Mouse (Mus musculus) WW6 (cell line): ENCODE measurements at regions not wholly inside any gene's neighbourhood (a gene's known extent, or its start where the extent isn't known, plus 50 kb on each side); places are given as distances from the start of the nearest gene placed in this dataset.
A peak's percentile ranks its signal among the peaks of the same experiment; 100 is the strongest.

Experiments used
- DNase-seq: peaks from one replicate; pipeline ENCODE4 v3.0.0-alpha.2; 2013; ENCODE audit warnings: low read depth, low spot score

DNA sequence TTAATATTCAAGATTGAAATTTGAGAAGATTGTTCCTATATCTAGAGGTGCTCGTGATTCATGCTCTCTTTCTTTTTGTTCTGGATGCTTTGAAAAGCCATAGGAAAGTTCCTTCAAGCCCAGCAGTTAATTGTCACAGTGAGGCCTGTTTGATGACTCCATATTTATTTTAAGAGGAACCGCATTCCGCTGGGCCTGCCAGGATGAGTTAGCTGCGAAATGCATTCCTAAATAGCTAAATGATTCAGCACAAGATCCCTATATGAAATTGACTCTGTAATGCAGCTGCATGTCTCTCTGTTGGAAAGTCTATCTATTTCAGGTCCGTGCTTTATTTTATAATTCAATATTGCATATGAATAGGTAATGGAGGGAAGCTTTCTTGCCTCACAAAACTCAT lies 511.9 kb upstream of the Adgra3 start:
- no peak for DNase-seq

GRCm38 (mm10) chr5:50551125-50551524 lies 492.3 kb upstream of the Adgra3 start:
- DNase-seq = no peak

DNA sequence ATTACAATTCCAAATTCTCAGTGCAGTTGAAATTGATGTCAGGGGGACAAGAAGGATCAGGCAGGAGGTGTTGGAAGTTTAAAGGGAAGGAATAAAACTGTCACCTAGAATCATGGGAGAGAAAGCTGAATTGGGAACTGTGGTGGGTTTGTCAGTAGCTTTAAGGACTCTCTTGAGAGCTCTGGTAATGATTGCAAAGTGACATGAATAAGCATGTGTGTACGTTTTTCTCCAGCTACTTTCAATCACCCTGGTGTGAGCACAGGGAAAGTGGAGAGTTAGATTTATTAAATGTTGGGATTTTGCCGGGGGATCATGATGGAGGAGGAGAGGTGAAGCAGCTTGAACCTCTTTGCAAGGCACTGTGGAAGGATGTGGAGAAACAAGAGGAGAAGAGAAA lies 453.7 kb upstream of the Adgra3 start:
- DNase-seq = no peak

DNA sequence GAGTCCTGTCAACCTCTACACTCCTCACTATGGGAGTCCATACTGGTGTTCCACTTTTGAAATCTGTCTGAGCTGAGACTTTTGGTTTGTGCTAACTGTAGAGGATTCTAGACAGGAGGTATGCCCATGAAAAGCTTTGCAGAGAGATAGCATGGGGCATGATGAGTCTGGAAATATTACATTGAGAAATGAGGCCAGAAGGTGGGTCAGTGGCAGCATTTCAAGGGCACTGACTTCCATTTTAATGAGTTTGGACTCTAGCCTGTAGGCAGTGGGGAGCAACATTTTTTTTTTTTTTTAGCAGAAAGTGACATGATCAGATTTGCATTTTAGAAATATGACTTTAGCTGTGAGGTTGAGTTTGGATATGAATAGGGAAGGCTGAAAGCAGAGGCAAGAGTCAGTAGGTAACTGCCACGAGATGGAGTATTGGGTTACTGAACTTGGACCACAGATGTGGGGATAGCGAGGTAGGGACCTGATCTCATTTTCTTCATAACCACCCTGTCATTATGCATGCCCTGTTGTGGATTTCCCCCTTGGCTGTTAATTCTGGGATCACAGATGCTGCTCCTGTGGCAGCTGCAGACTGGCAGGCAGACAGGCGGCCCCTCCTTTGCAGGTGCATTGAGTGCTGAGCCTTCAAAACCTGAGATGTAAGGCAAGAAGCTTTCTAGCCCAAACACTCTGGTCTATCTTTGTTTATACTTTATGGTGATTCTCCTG lies 451.1 kb upstream of the Adgra3 start:
- DNase-seq = no peak

DNA sequence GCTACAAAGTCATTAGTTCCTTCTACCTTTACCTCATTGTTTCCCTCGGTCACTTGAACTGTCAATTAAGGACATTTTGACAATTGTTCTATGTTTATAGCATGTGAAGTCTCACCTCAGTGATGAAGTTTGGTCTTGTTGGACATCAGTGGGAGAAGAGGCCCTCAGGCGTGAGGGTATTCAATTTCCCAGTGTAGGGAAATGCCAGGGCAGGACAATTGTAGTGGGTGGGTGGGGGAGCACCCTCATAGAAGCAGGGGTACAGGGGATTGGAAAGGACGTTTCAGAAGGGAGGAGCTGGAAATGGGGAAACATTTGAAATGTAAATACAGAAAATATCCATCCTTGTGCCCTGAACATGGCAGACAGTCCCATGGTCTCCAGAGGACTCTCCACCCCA lies 431.4 kb upstream of the Adgra3 start:
- DNase-seq = no peak

DNA sequence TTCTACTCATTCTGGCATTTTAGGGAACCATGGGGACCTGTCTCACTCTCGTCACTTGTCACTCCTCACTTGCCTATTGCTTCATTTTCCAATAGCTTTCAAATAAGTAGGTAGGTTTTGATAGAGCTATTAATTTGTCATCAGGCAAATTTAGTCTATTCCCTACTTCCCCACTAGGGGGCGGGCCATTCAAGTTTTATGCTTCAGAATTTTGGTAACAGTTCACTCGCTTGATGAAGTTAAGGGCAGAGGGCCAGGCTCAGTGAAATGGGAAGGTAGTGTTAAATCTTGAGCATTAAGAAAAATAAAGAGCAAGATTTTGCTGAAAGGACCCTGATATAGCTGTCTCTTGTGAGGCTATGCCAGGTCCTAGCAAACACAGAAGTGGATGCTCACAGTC lies 418.2 kb upstream of the Adgra3 start:
- DNase-seq = peak; percentile 3

DNA sequence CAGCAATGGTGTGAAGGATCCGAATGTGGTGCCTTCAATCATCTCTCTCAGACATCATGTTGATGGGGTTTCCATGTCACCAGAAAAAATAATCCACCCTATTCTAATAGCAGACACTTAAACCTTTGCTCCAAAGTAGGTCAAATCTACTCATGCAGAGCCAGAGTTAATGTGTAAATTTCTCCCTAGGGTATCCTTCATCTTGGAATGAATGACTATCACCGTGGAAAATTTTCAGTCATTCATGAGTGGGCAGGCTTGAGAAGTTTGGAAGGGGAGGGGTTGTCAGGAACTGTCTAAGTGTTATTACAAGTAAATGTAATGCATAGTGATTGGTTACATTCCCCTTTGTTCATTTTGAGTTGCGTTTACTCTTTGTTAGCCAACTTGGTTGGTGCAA lies 402.7 kb upstream of the Adgra3 start:
- no peak for DNase-seq

GRCm38 (mm10) chr5:50457621-50458020 lies 398.8 kb upstream of the Adgra3 start:
- DNase-seq = no peak

- DNase-seq = no peak
These were observed 395.6 kb upstream of the Adgra3 start for GRCm38 (mm10) chr5:50454387-50454786.

GRCm38 (mm10) chr5:50406923-50407322 lies 348.1 kb upstream of the Adgra3 start:
- DNase-seq = no peak

GRCm38 (mm10) chr5:50406520-50406919 lies 347.7 kb upstream of the Adgra3 start:
- DNase-seq = no peak
